Mouse (Mus musculus): Measurements from ENCODE around the gene Galc. TPM values are rescaled to one million over a fixed set of nuclear protein-coding genes. Genes with fewer than 3 reads are reported as not detected.

Gene Galc
- polyA plus RNA-seq (2014; fragmentation: Nextera tagmentation; extraction: Ambion mirVana): 9.7 and 10.8 TPM in 2 replicates

DNA sequence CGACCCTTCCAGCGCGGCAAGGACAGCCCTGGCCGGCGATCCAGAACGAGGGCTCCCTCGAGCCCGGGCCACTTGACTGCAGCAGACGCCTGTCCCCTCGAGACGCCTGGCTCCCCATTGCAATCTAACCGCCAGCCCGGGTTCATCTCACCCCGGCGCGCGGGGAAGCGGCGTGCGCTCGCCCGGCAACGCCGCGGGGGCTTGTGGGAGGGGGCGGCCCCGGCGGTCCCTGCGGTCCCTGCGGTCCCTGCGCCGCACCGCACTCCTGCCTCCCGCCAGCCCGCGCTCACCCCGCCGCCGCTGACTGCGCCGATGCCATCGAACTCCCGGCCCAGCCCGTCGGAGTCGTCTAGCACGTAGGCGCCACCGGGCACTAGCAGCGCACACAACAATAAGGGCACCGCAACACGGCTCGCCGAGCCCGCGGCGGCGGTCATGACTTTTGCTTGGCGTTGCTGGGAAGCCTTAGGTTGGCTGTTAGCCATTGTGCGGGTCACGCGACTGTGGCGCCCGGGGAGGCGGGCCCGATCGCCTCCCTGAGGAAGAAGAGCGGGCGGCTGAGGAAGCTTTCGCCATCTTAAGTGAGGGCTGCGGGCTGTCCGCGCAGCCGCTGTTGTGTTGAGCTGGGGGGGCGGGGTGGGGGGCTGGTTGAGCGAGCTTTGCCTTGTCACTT is at the start of gene Galc:
Gene Galc, minus strand, starts transcription at position 615 of the 673 bp plus-strand sequence.
- Histone ChIP-seq H3K9me3 (replicated peaks; ENCODE audit: control insufficient read depth, low read length) (no peaks in the 10 kb centered on the region), H3K27me3 (replicated peaks; ENCODE audit: control insufficient read depth, insufficient read depth, low read length) (no peaks in the 10 kb centered on the region), H3K27ac (ENCODE audit: low read depth, low read length) (peak within 1 kb of the TSS; percentile 95), H3K4me1 (ENCODE audit: control insufficient read depth, insufficient read depth, low read length) (no peaks in the 10 kb centered on the region), H3K9ac (ENCODE audit: low read length) (peak within 1 kb of the TSS; percentile 92), H3K4me3 (ENCODE audit: low read depth, low read length) (peak within 1 kb of the TSS; percentile 70), H3K4me2 (ENCODE audit: low read length) (peak within 1 kb of the TSS; percentile 57), H3K36me3 (ENCODE audit: control insufficient read depth, insufficient read depth, low read length) (no peaks in the 10 kb centered on the region)
- under 1% methylated on average over 73 of the region's 76 CpGs for WGBS
- DNase-seq (ENCODE audit: low spot score) (peak; percentile 94), ATAC-seq (peak; percentile 95)

DNA sequence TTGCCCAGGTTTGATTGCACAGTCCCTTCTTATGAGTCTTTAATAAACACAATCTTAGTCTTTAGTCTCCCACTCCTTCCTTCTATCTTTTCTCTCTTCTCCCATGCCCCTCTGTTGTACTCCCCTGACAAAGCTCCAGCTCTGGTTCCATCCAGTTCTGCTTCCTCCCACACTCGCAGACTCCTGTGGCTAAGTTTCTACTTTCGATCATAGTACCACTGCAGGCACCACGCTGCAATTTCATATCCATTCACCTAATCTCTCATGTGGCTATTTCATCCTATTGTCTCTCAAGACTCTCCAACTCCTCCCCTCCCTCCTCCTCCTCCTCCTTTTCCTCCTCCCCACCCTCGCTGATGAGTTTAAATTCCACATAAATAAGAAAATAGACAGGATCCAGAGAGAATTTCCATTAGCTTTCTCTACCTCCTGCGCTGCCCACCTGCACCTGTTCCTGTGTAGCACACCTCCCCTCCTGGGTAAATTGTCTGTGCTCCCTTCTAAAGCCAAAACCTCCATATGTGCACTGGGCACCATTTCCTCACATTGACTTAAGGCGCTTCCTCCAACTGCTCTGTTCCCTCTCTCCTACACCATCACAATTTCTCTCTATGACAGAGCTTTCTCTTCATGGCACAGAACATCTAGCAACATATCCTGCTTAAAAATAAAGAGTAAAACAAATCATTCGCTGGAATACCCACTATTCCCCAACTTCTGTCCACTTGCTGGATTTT is 48.1 kb upstream of the Galc start:
- Histone ChIP-seq H3K4me2 (ENCODE audit: low read length) (no peak overlapping the region), H3K4me3 (ENCODE audit: low read depth, low read length) (no peak overlapping the region), H3K9me3 (replicated peaks; ENCODE audit: control insufficient read depth, low read length) (no peaks in the 10 kb centered on the region), H3K27me3 (replicated peaks; ENCODE audit: control insufficient read depth, insufficient read depth, low read length) (no peaks in the 10 kb centered on the region), H3K4me1 (ENCODE audit: control insufficient read depth, insufficient read depth, low read length) (no peaks in the 10 kb centered on the region), H3K27ac (ENCODE audit: low read depth, low read length) (no peak overlapping the region), H3K36me3 (ENCODE audit: control insufficient read depth, insufficient read depth, low read length) (no peaks in the 10 kb centered on the region), H3K9ac (ENCODE audit: low read length) (no peak overlapping the region)
- no peak for ATAC-seq
- WGBS: 85% methylated on average over 7 of the region's 7 CpGs
- no peak for DNase-seq (ENCODE audit: low spot score)

- Histone ChIP-seq H3K4me3 (ENCODE audit: low read depth, low read length) (no peak overlapping the region), H3K9me3 (replicated peaks; ENCODE audit: control insufficient read depth, low read length) (no peaks in the 10 kb centered on the region)
Measured at GRCm38 (mm10) chr12:98303013-98303412, 43.8 kb upstream of the Galc start.

DNA sequence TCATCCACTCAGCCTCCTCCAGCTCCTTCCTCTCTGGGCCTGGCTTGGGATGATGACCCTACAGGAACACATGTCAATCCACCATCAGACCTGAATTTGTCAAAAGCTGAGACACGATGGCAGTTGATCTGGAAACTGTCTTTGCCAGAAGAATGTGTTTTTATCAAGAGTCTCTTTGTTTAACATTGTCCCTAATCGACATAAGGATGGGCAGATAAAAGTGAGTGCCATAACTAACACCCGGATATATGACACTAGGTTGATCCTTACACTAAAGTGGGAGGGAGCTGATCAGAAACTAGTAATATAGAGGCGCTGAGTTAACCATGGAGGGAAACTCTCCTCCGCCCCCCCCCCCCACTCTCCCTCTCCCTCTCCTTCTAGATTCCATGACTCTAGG is 42.7 kb upstream of the Galc start:
- no peaks in the 10 kb centered on the region for H3K9me3 ChIP-seq (replicated peaks; ENCODE audit: control insufficient read depth, low read length)
- H3K4me2 ChIP-seq (ENCODE audit: low read length): no peak overlapping the region
- no peaks in the 10 kb centered on the region for H3K36me3 ChIP-seq (ENCODE audit: control insufficient read depth, insufficient read depth, low read length)
- ATAC-seq (no peak), DNase-seq (ENCODE audit: low spot score) (no peak)
- no peak overlapping the region for H3K9ac ChIP-seq (ENCODE audit: low read length)
- no peak overlapping the region for H3K27ac ChIP-seq (ENCODE audit: low read depth, low read length)
- no peak overlapping the region for H3K4me3 ChIP-seq (ENCODE audit: low read depth, low read length)
- 91% methylated on average over 5 of the region's 5 CpGs for WGBS
- H3K27me3 ChIP-seq (replicated peaks; ENCODE audit: control insufficient read depth, insufficient read depth, low read length): no peaks in the 10 kb centered on the region
- H3K4me1 ChIP-seq (ENCODE audit: control insufficient read depth, insufficient read depth, low read length): no peaks in the 10 kb centered on the region

More at GRCm38 (mm10) chr12:98303013-98303412, 43.8 kb upstream of the Galc start:
- DNase-seq (ENCODE audit: low spot score) (no peak), ATAC-seq (no peak)
- H3K27me3 ChIP-seq (replicated peaks; ENCODE audit: control insufficient read depth, insufficient read depth, low read length): no peaks in the 10 kb centered on the region
- 55% methylated on average over 1 of the region's 1 CpGs for WGBS
- no peaks in the 10 kb centered on the region for H3K36me3 ChIP-seq (ENCODE audit: control insufficient read depth, insufficient read depth, low read length)
- H3K4me1 ChIP-seq (ENCODE audit: control insufficient read depth, insufficient read depth, low read length): no peaks in the 10 kb centered on the region
- H3K9ac ChIP-seq (ENCODE audit: low read length): no peak overlapping the region
- H3K27ac ChIP-seq (ENCODE audit: low read depth, low read length): no peak overlapping the region
- no peak overlapping the region for H3K4me2 ChIP-seq (ENCODE audit: low read length)

GRCm38 (mm10) chr12:98294241-98294640 is 35.0 kb upstream of the Galc start:
- Histone ChIP-seq H3K36me3 (ENCODE audit: control insufficient read depth, insufficient read depth, low read length) (no peaks in the 10 kb centered on the region), H3K4me1 (ENCODE audit: control insufficient read depth, insufficient read depth, low read length) (no peaks in the 10 kb centered on the region), H3K9me3 (replicated peaks; ENCODE audit: control insufficient read depth, low read length) (no peaks in the 10 kb centered on the region), H3K27me3 (replicated peaks; ENCODE audit: control insufficient read depth, insufficient read depth, low read length) (no peaks in the 10 kb centered on the region), H3K27ac (ENCODE audit: low read depth, low read length) (no peak overlapping the region), H3K4me3 (ENCODE audit: low read depth, low read length) (no peak overlapping the region), H3K4me2 (ENCODE audit: low read length) (no peak overlapping the region), H3K9ac (ENCODE audit: low read length) (no peak overlapping the region)
- no peak for ATAC-seq
- 91% methylated on average over 2 of the region's 2 CpGs for WGBS
- DNase-seq (ENCODE audit: low spot score): no peak

GRCm38 (mm10) chr12:98292278-98292677 is 33.0 kb upstream of the Galc start:
- no peak for ATAC-seq
- no peak for DNase-seq (ENCODE audit: low spot score)
- H3K4me1 ChIP-seq (ENCODE audit: control insufficient read depth, insufficient read depth, low read length): no peaks in the 10 kb centered on the region
- no peak overlapping the region for H3K4me2 ChIP-seq (ENCODE audit: low read length)
- no peak overlapping the region for H3K4me3 ChIP-seq (ENCODE audit: low read depth, low read length)
- H3K36me3 ChIP-seq (ENCODE audit: control insufficient read depth, insufficient read depth, low read length): no peaks in the 10 kb centered on the region
- no peaks in the 10 kb centered on the region for H3K9me3 ChIP-seq (replicated peaks; ENCODE audit: control insufficient read depth, low read length)
- 82% methylated on average over 4 of the region's 4 CpGs for WGBS
- H3K27ac ChIP-seq (ENCODE audit: low read depth, low read length): no peak overlapping the region
- H3K27me3 ChIP-seq (replicated peaks; ENCODE audit: control insufficient read depth, insufficient read depth, low read length): no peaks in the 10 kb centered on the region
- no peak overlapping the region for H3K9ac ChIP-seq (ENCODE audit: low read length)

GRCm38 (mm10) chr12:98290475-98290874 is 31.2 kb upstream of the Galc start:
- no peaks in the 10 kb centered on the region for H3K4me1 ChIP-seq (ENCODE audit: control insufficient read depth, insufficient read depth, low read length)
- H3K9me3 ChIP-seq (replicated peaks; ENCODE audit: control insufficient read depth, low read length): no peaks in the 10 kb centered on the region
- ATAC-seq: no peak
- no peak overlapping the region for H3K9ac ChIP-seq (ENCODE audit: low read length)
- H3K27me3 ChIP-seq (replicated peaks; ENCODE audit: control insufficient read depth, insufficient read depth, low read length): no peaks in the 10 kb centered on the region
- no peak for DNase-seq (ENCODE audit: low spot score)
- no peak overlapping the region for H3K27ac ChIP-seq (ENCODE audit: low read depth, low read length)
- H3K4me2 ChIP-seq (ENCODE audit: low read length): no peak overlapping the region
- H3K4me3 ChIP-seq (ENCODE audit: low read depth, low read length): no peak overlapping the region
- 92% methylated on average over 3 of the region's 3 CpGs for WGBS
- H3K36me3 ChIP-seq (ENCODE audit: control insufficient read depth, insufficient read depth, low read length): no peaks in the 10 kb centered on the region

GRCm38 (mm10) chr12:98284477-98284876 is 25.2 kb upstream of the Galc start:
- ATAC-seq (no peak), DNase-seq (ENCODE audit: low spot score) (no peak)
- Histone ChIP-seq H3K36me3 (ENCODE audit: control insufficient read depth, insufficient read depth, low read length) (no peaks in the 10 kb centered on the region), H3K27me3 (replicated peaks; ENCODE audit: control insufficient read depth, insufficient read depth, low read length) (no peaks in the 10 kb centered on the region), H3K4me2 (ENCODE audit: low read length) (no peak overlapping the region), H3K9me3 (replicated peaks; ENCODE audit: control insufficient read depth, low read length) (no peaks in the 10 kb centered on the region), H3K27ac (ENCODE audit: low read depth, low read length) (no peak overlapping the region), H3K4me3 (ENCODE audit: low read depth, low read length) (no peak overlapping the region), H3K9ac (ENCODE audit: low read length) (no peak overlapping the region), H3K4me1 (ENCODE audit: control insufficient read depth, insufficient read depth, low read length) (no peaks in the 10 kb centered on the region)
- 84% methylated on average over 3 of the region's 3 CpGs for WGBS

- no peak overlapping the region for H3K4me2 ChIP-seq (ENCODE audit: low read length)
- DNase-seq (ENCODE audit: low spot score): no peak
- WGBS: 66% methylated on average over 3 of the region's 3 CpGs
- H3K4me1 ChIP-seq (ENCODE audit: control insufficient read depth, insufficient read depth, low read length): no peaks in the 10 kb centered on the region
- ATAC-seq: no peak
- no peaks in the 10 kb centered on the region for H3K27me3 ChIP-seq (replicated peaks; ENCODE audit: control insufficient read depth, insufficient read depth, low read length)
- no peaks in the 10 kb centered on the region for H3K36me3 ChIP-seq (ENCODE audit: control insufficient read depth, insufficient read depth, low read length)
- no peak overlapping the region for H3K27ac ChIP-seq (ENCODE audit: low read depth, low read length)
- no peak overlapping the region for H3K4me3 ChIP-seq (ENCODE audit: low read depth, low read length)
- H3K9me3 ChIP-seq (replicated peaks; ENCODE audit: control insufficient read depth, low read length): no peaks in the 10 kb centered on the region
- H3K9ac ChIP-seq (ENCODE audit: low read length): no peak overlapping the region
Measured at GRCm38 (mm10) chr12:98283487-98283860, 24.2 kb upstream of the Galc start.

Measured in forebrain, embryonic 14.5 days (tissue).